Mouse (Mus musculus) layer of hippocampus, adult 18-20 months (tissue): ENCODE measurements around the gene Coa5. TPM values are rescaled to one million over a fixed set of nuclear protein-coding genes. Genes with fewer than 3 reads are reported as not detected.
A peak's percentile ranks its signal among the peaks of the same experiment; 100 is the strongest.

Source experiments
- DNase-seq, 2 experiments: peaks; one replicate each; pipeline ENCODE4 v3.0.0; 2022; ENCODE audit warnings: low spot score in 2 of 2
- total RNA-seq, 2 experiments: library from RNA; stranded (reverse); gene quantifications; 2 replicates each; pipeline ENCODE4 v1.2.3; 2021

Coa5 gene
- total RNA-seq, 2 experiments from 2014 or later, result 61.8 to 64.0 TPM

DNA sequence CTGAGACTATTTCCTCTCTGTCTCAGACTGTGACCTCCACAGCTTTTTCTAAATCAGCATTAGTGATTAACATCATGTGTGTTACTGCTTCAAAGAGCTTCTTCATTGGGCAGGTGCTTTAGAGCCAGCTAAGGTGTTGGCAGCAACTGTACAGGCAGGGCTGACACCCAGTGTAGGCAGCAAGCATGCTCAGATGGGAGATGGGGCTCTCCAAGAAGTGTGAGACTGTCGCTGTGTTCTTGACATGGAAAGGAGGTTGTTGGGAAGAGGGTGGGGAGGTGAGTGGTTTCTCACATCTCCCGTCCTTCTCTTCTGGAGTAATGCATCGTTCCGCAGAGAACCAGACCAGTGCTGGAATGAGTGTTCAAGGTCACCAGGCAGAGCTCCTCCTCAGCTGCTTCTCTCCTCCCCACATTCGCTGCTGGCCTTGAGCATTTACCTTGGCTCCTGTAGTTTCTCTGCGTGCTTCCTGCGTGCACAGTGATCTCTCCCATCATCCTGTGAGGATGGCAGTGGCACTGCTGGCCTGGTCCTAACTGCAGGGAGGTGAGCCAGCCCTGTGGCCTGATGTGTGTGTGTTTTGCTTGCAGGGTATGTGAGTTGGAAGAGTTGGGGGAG, 61.0 kb downstream of the Coa5 start:
- DNase-seq, result no peak

GRCm38 (mm10) chr1:37368125-37368524, 61.8 kb downstream of the Coa5 start:
- peak; percentile 79 to 86 for DNase-seq

Other genes starting within 250 kb of the Coa5 start
- 1 to 10 TPM in 1 of 2 experiments, under 1 TPM in 1; 0.38 to 1.5 TPM for gene Cnga3, start 215.7 kb downstream of the Coa5 start, total RNA-seq
- 100 to 1,000 TPM; 170 to 175 TPM for gene Inpp4a, start 130.2 kb downstream of the Coa5 start, total RNA-seq
- 10 to 100 TPM; 58.8 to 59.5 TPM for gene Unc50, start within 50 bp of the Coa5 start, total RNA-seq
- 10 to 100 TPM; 30.9 to 31.9 TPM for gene Mgat4a, start 110.9 kb upstream of the Coa5 start, total RNA-seq